Mouse (Mus musculus) spleen, adult 12 weeks (tissue): ENCODE data around the gene Etfa.

Experiments used
- DNase-seq: peaks from one replicate; pipeline ENCODE4 v3.0.0; 2022; ENCODE audit warnings: low spot score

Etfa gene

GRCm38 (mm10) chr9:55511521-55511993, 486 bp downstream of the Etfa start:
- no peak for DNase-seq

GRCm38 (mm10) chr9:55510651-55511235, 1.3 kb downstream of the Etfa start:
- DNase-seq, result no peak

DNA sequence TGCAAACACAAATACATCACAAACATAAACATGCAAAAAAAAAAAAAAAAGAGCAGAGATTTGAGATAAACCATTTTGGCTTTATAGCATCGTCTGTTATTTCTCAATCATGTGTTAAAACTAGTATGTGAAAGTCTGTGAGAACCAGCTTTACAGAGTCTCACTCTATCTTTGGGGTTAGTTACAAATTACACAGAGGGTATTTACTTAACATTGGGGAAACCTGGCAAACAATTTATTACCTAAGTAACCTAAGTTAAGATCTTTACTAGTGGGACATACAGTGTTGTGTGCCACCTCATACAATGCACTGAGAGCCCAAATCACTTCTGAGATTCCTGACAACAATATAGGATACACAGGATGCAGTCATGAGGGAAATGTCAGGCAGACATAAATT, 2.3 kb downstream of the Etfa start:
- no peak for DNase-seq

DNA sequence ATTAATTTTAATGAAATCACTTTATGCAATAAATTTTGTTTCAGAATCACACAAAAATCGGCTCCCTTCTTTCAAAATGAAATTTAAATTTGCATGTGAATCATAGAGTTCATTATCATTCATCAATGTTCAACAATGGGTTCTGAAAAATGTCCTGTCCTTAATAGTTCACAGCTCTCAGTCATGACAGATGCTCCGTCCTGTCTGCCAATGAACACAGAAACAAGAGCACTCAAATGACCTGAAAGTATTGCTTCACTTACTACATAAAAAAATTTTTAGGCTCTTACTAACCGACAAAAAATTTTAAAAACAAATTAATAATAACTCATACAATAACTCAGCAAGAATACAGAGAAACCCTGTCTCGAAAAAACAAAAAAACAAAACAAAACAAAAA, 3.3 kb downstream of the Etfa start:
- DNase-seq, result no peak

GRCm38 (mm10) chr9:55507922-55508321, 4.1 kb downstream of the Etfa start:
- DNase-seq, result no peak

DNA sequence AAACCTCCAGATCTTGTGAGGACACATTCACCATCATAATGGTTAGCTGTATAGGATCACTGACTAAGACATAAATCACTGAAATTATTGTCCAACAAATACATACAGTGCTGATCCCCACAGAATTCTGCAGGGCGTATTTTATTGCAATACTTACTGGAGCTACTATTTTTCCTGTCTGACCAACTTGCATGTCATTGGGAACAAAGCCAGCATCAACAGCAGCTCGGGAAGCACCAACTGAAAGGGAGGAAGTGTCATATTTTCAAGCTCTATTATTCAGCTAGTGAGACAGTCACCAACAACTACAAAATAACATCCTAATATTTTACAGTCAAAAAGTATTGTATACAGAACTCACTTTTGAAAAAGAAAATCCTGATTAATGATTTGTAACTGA, 29.9 kb downstream of the Etfa start:
- DNase-seq, result no peak

GRCm38 (mm10) chr9:55478699-55479098, 33.3 kb downstream of the Etfa start:
- DNase-seq, result no peak

GRCm38 (mm10) chr9:55476084-55476483, 36.0 kb downstream of the Etfa start:
- DNase-seq, result no peak

- no peak for DNase-seq
Observed at GRCm38 (mm10) chr9:55468397-55468796, 43.6 kb downstream of the Etfa start.

- DNase-seq, result no peak
Observed at GRCm38 (mm10) chr9:55453366-55453765, 58.7 kb downstream of the Etfa start.

GRCm38 (mm10) chr9:55452906-55453305, 59.1 kb downstream of the Etfa start:
- DNase-seq, result no peak

DNA sequence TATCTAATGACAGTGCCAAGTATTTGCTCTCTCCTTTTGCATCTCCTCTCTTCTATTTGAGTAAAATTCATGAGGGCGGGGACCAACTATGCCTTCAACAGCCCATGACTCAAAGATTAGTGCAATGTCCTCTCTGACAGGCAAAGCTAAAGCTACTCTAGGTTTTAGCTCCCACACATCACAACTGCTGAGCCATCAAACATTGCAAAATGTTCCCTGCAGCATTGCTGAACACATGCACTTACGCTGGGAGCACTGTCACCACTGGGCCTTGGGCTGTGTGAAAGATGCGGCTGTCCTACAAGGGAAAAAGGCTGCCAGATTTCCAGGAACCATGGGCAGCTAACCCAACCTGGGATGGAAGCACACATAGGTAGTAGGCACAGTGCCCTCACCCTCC, 60.6 kb downstream of the Etfa start:
- no peak for DNase-seq

- DNase-seq, result no peak
Observed at GRCm38 (mm10) chr9:55450035-55450434, 62.0 kb downstream of the Etfa start.

DNA sequence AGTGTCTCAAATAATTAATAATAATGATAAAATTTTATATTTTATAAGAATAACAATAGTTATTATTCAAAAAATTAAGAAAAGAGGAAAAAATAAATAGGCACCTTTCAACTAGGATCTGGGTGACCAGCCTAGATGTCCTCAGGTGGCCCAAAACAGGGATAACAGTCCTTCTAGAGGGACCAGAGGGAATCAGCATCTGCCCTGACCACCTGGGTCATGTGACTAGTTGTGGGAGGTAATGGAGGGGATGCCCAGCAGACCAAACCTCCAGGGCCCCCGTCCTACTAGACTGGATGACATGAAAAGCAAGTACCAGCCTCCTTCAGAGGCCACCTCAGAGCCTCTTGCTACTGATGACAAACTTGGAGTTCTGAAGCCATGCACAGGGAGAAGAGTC, 62.9 kb downstream of the Etfa start:
- no peak for DNase-seq

DNA sequence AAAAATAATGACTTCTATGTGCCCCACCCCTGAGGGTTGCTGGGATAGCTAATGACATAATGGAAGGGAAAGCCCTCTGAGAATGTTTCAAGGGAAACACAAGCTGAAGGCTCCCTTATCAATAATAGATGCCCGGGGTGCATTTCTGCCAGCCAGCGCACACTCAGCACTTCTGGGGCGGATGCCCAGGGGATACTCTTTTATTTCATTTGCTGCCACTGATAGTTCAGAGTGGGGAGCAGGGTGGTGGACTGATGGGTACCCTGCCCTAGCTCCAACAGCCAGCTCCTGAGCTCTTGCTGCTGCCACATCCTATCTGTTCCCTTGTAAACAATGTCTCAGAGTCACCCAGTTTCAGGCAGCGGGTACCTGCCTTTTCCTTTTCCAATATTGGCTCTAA, 64.5 kb downstream of the Etfa start:
- no peak for DNase-seq

DNA sequence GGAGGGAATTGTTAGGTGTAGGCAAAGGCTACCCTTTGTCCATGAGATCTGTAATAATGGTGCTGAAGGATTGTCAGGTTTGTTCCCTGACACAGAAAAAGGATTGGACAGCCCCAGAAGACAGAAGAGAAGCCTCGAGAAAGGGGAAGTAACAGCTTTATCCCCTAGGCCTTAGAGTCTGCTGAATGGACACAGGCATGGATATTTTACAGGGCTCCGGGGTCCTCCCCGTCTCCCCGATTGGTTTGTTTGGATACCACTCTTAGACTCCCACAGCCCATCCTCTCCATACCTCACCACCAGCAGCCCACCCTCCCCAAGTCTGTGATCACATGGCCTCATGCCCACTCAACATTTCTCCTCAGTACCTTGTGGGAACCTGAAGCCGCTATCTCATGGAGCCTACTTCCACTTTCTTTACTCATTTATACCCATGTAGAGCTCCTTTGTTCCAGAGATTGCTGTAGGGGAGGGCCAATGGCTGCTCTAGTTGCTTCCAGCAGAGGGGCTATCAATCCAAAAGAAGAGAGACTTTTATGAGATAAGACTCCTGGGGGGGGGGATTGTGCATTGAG, 72.8 kb downstream of the Etfa start:
- no peak for DNase-seq

GRCm38 (mm10) chr9:55438433-55438832, 73.6 kb downstream of the Etfa start:
- no peak for DNase-seq

DNA sequence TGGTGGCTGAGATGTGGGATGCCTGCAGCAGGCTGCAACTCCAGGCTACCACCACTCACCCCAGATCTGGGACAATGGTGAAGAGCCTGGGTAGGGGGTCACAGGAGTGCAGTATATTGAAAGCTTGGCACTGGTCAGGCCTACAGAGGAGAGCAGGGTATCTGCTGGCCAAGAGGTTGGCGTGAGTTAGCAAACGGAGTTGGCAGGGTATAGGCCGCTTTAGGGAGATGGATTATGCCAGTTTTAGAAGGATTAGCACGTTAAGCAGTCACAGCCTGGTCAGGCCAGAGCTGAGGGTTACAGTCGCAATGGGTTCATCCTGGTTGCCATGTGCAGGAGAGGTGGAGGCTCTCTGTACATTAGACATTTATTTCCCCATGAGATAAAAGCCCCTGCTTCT, 78.2 kb downstream of the Etfa start:
- no peak for DNase-seq

- no peak for DNase-seq
Observed at GRCm38 (mm10) chr9:55432306-55433289, 79.4 kb downstream of the Etfa start.

DNA sequence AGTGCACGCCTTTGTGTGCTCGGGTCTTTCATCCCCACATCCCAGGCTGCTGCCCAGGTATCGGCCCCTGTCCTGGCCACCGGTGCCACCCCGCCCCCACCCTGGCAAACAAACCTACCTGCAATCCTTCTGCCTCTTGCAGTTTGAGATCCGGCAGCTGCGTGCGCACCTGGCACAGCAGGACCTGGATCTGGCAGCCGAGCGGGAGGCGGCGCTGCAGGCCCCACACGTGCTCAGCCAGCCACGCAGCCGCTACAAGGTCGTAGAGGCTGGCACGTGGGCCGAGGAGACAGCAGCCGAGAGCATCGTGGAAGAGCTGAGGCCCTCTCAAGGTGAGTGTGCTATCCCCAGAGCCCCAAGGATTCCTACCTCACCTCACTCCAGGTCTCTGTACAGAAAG, 81.9 kb downstream of the Etfa start:
- DNase-seq, result no peak

GRCm38 (mm10) chr9:55429242-55429975, 82.6 kb downstream of the Etfa start:
- peak; percentile 22 for DNase-seq

DNA sequence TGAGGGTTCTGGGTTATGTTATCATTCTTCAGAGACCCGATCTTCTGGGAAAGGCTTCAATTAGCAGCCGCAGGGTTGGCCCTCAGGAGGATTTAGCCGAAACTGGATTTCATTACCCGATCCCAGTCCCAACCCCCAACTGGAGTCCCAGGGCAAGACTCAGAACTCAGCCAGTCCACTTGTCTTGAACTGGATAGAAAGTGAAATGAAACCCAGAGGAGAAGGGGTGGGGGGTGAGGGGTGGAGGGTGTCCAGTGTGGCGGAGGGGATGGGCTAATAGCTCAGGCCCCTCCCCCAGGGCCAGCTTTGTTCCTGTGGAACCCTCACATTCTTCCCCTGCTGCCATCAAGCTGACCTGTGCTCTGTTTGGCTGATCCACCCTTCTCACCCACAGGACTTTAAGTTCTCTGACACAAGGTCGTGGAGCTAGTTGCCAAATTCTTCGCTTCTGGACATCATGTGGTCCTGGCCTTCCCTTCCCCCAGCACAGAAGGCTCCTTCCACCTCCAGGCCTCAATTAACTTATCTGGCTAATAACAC, 86.7 kb downstream of the Etfa start:
- no peak for DNase-seq
